Mouse (Mus musculus) c-Kit-negative CD71-positive TER-119-positive erythroid progenitor cells, embryonic 14.5 days (primary cell): ENCODE data around the gene Ldb2.

ENCODE experiments used
- DNase-seq: peaks from one replicate; pipeline ENCODE4 v3.0.0-alpha.2; 2013; ENCODE audit warnings: low read depth, low spot score

The Ldb2 gene

GRCm38 (mm10) chr5:44548468-44548867 lies 251.0 kb downstream of the Ldb2 start:
- no peak for DNase-seq

GRCm38 (mm10) chr5:44543472-44544132 lies 255.9 kb downstream of the Ldb2 start:
- DNase-seq = no peak

GRCm38 (mm10) chr5:44541748-44542147 lies 257.7 kb downstream of the Ldb2 start:
- no peak for DNase-seq

GRCm38 (mm10) chr5:44538687-44539086 lies 260.8 kb downstream of the Ldb2 start:
- no peak for DNase-seq

GRCm38 (mm10) chr5:44538000-44538395 lies 261.5 kb downstream of the Ldb2 start:
- DNase-seq = no peak

- DNase-seq = no peak
These were observed 262.0 kb downstream of the Ldb2 start for GRCm38 (mm10) chr5:44537316-44537999.

GRCm38 (mm10) chr5:44529466-44529865 lies 270.0 kb downstream of the Ldb2 start:
- no peak for DNase-seq

- no peak for DNase-seq
These were observed 270.5 kb downstream of the Ldb2 start for GRCm38 (mm10) chr5:44529001-44529400.

- no peak for DNase-seq
These were observed 294.3 kb downstream of the Ldb2 start for GRCm38 (mm10) chr5:44505221-44505620.

GRCm38 (mm10) chr5:44504786-44505185 lies 294.7 kb downstream of the Ldb2 start:
- no peak for DNase-seq

- no peak for DNase-seq
These were observed 301.3 kb downstream of the Ldb2 start for GRCm38 (mm10) chr5:44498229-44498628.

GRCm38 (mm10) chr5:44496854-44497253 lies 302.6 kb downstream of the Ldb2 start:
- DNase-seq = no peak

GRCm38 (mm10) chr5:44495092-44495491 lies 304.4 kb downstream of the Ldb2 start:
- DNase-seq = no peak

GRCm38 (mm10) chr5:44494133-44494532 lies 305.3 kb downstream of the Ldb2 start:
- DNase-seq = no peak

GRCm38 (mm10) chr5:44491526-44491925 lies 308.0 kb downstream of the Ldb2 start:
- DNase-seq = no peak

GRCm38 (mm10) chr5:44490462-44490861 lies 309.0 kb downstream of the Ldb2 start:
- DNase-seq = no peak

- DNase-seq = no peak
These were observed 315.9 kb downstream of the Ldb2 start for GRCm38 (mm10) chr5:44483426-44484106.

GRCm38 (mm10) chr5:44481406-44481805 lies 318.1 kb downstream of the Ldb2 start:
- DNase-seq = no peak

GRCm38 (mm10) chr5:44476356-44476755 lies 323.1 kb downstream of the Ldb2 start:
- no peak for DNase-seq

GRCm38 (mm10) chr5:44475543-44475942 lies 323.9 kb downstream of the Ldb2 start:
- no peak for DNase-seq

- no peak for DNase-seq
These were observed 325.4 kb downstream of the Ldb2 start for GRCm38 (mm10) chr5:44473857-44474762.

- no peak for DNase-seq
These were observed 334.2 kb downstream of the Ldb2 start for GRCm38 (mm10) chr5:44465238-44465637.
